Mouse (Mus musculus): ENCODE measurements at regions not wholly inside any gene's neighbourhood (a gene's known extent, or its start where the extent isn't known, plus 50 kb on each side); places are given as distances from the start of the nearest gene placed in this dataset.
"Not testable (repeated sequence)": the region's sequence is repeated elsewhere in the genome, so short reads cannot be mapped to it uniquely, and the experiment has no call there.

DNA sequence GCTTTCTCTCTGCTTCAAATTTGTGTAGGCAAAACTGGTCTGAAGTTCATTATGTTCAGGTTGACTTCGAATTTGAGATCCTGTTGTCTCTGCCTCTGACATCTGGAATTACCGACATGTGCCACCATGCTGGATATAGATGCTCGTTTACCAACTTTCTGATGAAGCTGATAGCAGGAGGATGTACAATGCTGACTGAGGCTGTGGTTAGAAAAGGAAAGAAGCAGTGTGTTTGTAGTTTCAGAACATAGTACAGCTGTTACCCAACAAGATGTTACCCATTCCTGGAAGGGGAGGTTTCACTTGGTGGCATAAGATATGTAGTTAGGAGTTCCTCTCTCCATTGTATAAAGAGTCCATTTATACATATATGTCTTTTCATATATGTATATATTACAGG, 730.5 kb downstream of the Dad1 start:
- H3K36me3 ChIP-seq (ENCODE audit: control insufficient read depth, insufficient read depth, low read length); DNase-seq (ENCODE audit: low spot score); H3K4me1 ChIP-seq (replicated peaks; ENCODE audit: control insufficient read depth, insufficient read depth, low read length); H3K4me3 ChIP-seq (ENCODE audit: low read depth, low read length); H3K4me2 ChIP-seq; H3K27me3 ChIP-seq (replicated peaks; ENCODE audit: control insufficient read depth, insufficient read depth, low read length); ATAC-seq (replicated peaks; ENCODE audit: low FRiP score); H3K9me3 ChIP-seq (ENCODE audit: control insufficient read depth, low read length); H3K9ac ChIP-seq (ENCODE audit: low read depth, low read length); H3K27ac ChIP-seq (ENCODE audit: low read depth, low read length): not testable (repeated sequence)
- WGBS: no CpG with 5 or more reads among the region's 3 CpGs

DNA sequence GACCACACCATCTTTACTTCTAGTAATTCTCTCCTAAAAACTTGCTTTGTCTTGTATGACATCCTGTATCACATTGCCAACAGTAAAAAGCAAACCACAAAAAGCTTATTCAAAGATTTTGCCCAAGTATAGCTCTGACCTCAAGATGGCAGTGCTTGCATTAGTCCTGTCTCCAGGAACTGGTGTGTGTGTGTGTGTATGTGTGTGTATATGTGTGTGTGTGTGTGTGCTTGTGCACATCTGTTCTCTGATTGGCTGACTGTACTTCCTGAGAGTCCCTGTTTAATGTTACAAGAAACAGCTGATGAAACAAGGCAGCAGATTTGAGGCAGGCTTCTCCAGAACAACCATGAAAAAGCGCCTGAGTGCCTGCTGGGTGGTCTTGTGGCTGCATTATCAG, 735.0 kb downstream of the Dad1 start:
- H3K4me2 ChIP-seq; H3K36me3 ChIP-seq (ENCODE audit: control insufficient read depth, insufficient read depth, low read length); H3K9ac ChIP-seq (ENCODE audit: low read depth, low read length); H3K4me1 ChIP-seq (replicated peaks; ENCODE audit: control insufficient read depth, insufficient read depth, low read length); H3K27me3 ChIP-seq (replicated peaks; ENCODE audit: control insufficient read depth, insufficient read depth, low read length); ATAC-seq (replicated peaks; ENCODE audit: low FRiP score); H3K27ac ChIP-seq (ENCODE audit: low read depth, low read length); H3K4me3 ChIP-seq (ENCODE audit: low read depth, low read length); H3K9me3 ChIP-seq (ENCODE audit: control insufficient read depth, low read length); DNase-seq (ENCODE audit: low spot score): not testable (repeated sequence)
- no CpG with 5 or more reads among the region's 1 CpGs for WGBS

DNA sequence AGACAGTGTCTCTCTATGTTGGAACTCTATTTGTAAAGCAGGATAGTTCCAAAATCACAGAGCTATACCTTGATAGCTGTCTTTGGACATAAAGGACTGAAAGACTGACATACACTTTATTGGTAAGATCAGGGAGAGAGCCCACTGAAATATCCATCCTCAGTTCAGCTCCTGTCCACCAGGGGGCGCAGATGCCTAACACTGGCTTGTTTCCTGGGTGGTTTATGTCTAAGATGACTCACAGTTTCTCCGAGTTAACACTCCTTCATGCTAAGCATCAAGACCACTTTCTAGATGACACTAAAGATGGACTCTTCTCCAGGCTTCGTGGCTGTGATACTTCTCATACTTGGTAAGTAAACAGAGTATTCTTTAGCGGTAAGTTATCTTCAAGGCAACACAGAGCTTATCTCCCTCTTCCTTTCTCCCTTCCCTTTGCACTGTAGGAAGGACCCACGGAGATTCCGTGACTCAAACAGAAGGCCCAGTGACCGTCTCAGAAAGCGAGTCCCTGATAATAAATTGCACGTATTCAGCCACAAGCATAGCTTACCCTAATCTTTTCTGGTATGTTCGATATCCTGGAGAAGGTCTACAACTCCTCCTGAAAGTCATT, 737.2 kb downstream of the Dad1 start:
- H3K9me3 ChIP-seq (ENCODE audit: control insufficient read depth, low read length); DNase-seq (ENCODE audit: low spot score); H3K27me3 ChIP-seq (replicated peaks; ENCODE audit: control insufficient read depth, insufficient read depth, low read length); H3K9ac ChIP-seq (ENCODE audit: low read depth, low read length); H3K36me3 ChIP-seq (ENCODE audit: control insufficient read depth, insufficient read depth, low read length); H3K4me1 ChIP-seq (replicated peaks; ENCODE audit: control insufficient read depth, insufficient read depth, low read length); ATAC-seq (replicated peaks; ENCODE audit: low FRiP score); H3K4me2 ChIP-seq; H3K4me3 ChIP-seq (ENCODE audit: low read depth, low read length); H3K27ac ChIP-seq (ENCODE audit: low read depth, low read length): not testable (repeated sequence)
- WGBS: no CpG with 5 or more reads among the region's 10 CpGs

DNA sequence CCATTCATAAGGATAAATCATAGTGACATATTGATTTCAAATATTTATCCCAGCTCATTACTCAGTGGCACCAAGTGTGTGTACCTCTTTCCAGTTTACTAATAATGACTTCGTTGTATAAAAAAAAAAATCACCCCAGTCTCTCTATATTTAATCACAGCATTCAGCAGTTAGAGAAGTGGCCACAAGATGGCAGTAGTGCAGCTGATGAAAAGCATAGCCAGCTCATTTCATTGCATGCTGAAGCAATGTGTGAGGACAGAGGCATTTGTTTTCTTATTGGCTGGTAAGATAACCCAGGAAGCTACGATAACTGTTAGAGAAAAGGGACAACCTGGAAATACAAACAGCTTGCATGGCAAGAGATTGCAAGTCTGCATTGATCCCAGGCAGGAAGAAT, 748.5 kb downstream of the Dad1 start:
- H3K9ac ChIP-seq (ENCODE audit: low read depth, low read length); ATAC-seq (replicated peaks; ENCODE audit: low FRiP score); H3K9me3 ChIP-seq (ENCODE audit: control insufficient read depth, low read length); H3K27ac ChIP-seq (ENCODE audit: low read depth, low read length); DNase-seq (ENCODE audit: low spot score); H3K4me1 ChIP-seq (replicated peaks; ENCODE audit: control insufficient read depth, insufficient read depth, low read length); H3K27me3 ChIP-seq (replicated peaks; ENCODE audit: control insufficient read depth, insufficient read depth, low read length); H3K4me3 ChIP-seq (ENCODE audit: low read depth, low read length); H3K36me3 ChIP-seq (ENCODE audit: control insufficient read depth, insufficient read depth, low read length); H3K4me2 ChIP-seq: not testable (repeated sequence)
- WGBS: 44% methylated on average over 1 of the region's 2 CpGs

DNA sequence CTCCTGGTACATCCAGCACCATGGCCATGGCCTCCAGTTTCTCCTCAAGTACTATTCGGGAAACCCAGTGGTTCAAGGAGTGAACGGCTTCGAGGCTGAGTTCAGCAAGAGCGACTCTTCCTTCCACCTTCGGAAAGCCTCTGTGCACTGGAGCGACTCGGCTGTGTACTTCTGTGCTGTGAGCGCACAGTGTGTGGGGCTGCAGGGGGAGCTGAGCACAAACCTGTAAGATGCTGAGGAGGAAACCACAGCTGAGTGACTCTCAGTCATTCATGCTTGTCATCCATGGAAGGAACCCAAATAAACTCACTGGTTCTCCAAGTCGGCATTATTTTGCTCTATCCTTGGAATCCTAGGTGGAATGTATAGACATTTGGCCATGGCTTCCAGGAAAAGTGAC, 765.5 kb downstream of the Dad1 start:
- not testable (repeated sequence) for H3K4me1 ChIP-seq (replicated peaks; ENCODE audit: control insufficient read depth, insufficient read depth, low read length); DNase-seq (ENCODE audit: low spot score); H3K36me3 ChIP-seq (ENCODE audit: control insufficient read depth, insufficient read depth, low read length); H3K27me3 ChIP-seq (replicated peaks; ENCODE audit: control insufficient read depth, insufficient read depth, low read length); H3K9me3 ChIP-seq (ENCODE audit: control insufficient read depth, low read length); H3K4me2 ChIP-seq; ATAC-seq (replicated peaks; ENCODE audit: low FRiP score); H3K27ac ChIP-seq (ENCODE audit: low read depth, low read length); H3K4me3 ChIP-seq (ENCODE audit: low read depth, low read length); H3K9ac ChIP-seq (ENCODE audit: low read depth, low read length)
- 89% methylated on average over 5 of the region's 9 CpGs for WGBS

DNA sequence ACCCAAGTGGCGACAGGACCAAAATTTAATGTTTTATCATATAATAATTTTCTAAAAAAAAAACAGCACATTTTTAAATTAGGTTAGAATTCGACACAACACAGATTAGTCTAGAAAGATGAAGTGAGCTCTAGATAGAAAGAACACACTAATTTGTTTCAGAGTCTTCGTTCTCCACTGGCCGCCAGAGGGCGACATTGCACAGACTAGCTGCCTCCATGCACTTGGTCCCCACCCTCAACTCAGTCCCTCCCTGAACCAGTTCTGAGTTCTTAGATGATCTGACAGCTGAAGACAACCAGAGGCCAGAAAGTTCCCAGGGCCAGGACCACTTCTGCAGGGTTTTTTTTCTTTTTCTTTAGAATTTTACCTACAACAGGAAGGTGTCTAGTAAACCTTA, 766.3 kb downstream of the Dad1 start:
- WGBS: 21% methylated on average over 5 of the region's 5 CpGs
- H3K9me3 ChIP-seq (ENCODE audit: control insufficient read depth, low read length); H3K4me3 ChIP-seq (ENCODE audit: low read depth, low read length); H3K27me3 ChIP-seq (replicated peaks; ENCODE audit: control insufficient read depth, insufficient read depth, low read length); DNase-seq (ENCODE audit: low spot score); H3K4me2 ChIP-seq; H3K4me1 ChIP-seq (replicated peaks; ENCODE audit: control insufficient read depth, insufficient read depth, low read length); H3K27ac ChIP-seq (ENCODE audit: low read depth, low read length); H3K9ac ChIP-seq (ENCODE audit: low read depth, low read length); ATAC-seq (replicated peaks; ENCODE audit: low FRiP score); H3K36me3 ChIP-seq (ENCODE audit: control insufficient read depth, insufficient read depth, low read length): not testable (repeated sequence)

DNA sequence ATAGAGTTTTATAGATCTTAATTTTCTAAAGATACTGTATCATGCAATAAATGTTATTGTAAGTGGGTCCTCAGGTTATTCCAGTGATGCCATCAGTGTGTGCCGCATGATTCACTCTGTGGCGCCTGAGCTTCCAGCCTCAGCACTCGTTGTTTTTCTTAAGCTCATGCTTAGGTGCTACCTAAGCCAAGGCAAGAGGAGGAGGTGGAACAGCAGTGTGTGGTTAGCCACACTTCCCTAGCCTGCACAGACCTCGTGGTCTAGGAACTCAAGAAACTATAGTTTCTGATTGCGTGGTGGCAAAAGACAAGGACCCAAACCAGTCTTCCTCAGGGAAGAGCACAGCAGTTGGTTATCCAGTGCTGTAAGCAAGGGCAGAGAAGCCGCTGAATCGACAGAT, 779.7 kb downstream of the Dad1 start:
- H3K4me3 ChIP-seq (ENCODE audit: low read depth, low read length); H3K4me2 ChIP-seq; DNase-seq (ENCODE audit: low spot score); H3K9me3 ChIP-seq (ENCODE audit: control insufficient read depth, low read length); H3K4me1 ChIP-seq (replicated peaks; ENCODE audit: control insufficient read depth, insufficient read depth, low read length); H3K27ac ChIP-seq (ENCODE audit: low read depth, low read length); ATAC-seq (replicated peaks; ENCODE audit: low FRiP score); H3K27me3 ChIP-seq (replicated peaks; ENCODE audit: control insufficient read depth, insufficient read depth, low read length); H3K9ac ChIP-seq (ENCODE audit: low read depth, low read length); H3K36me3 ChIP-seq (ENCODE audit: control insufficient read depth, insufficient read depth, low read length): not testable (repeated sequence)
- WGBS: 68% methylated on average over 7 of the region's 7 CpGs

DNA sequence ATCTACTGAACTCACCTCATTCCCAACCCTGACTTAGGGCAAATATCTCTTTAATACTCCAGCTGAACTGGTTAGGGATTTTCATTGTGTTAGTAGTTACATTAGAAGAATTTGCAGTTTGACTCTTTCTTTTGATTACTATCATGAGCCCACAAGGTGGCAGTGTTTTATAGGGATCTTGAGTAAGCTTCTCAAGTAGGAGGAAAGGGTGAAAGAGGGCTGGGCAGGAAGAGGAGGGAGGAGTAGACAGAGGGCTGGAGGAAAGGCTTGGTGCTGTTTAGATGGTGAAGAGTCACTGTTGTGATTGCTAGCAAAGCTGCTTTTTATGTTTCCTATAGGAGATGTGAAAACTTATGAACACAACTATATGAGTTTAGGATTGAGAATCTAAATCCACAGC, 793.1 kb downstream of the Dad1 start:
- ATAC-seq (replicated peaks; ENCODE audit: low FRiP score); H3K27ac ChIP-seq (ENCODE audit: low read depth, low read length): not testable (repeated sequence)

DNA sequence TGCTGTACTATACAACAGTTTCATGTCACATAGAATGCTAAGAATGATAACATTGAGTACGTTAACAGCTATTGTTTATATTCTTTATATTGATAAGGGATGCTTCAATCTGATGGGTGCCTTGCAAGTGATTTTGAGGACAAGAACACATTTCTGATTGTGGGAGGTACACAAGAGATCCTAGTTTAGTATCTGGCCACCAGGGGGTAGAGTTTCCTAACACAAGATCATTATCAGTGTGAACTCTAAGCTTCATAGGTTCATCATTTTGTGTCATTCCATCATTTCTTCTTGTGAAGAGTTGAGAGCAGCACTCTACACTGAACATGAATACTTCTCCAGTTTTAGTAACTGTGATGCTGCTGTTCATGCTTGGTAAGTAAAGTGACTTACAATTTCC, 799.9 kb downstream of the Dad1 start:
- no peaks in the 10 kb centered on the region for H3K4me1 ChIP-seq (replicated peaks; ENCODE audit: control insufficient read depth, insufficient read depth, low read length)
- H3K9me3 ChIP-seq (ENCODE audit: control insufficient read depth, low read length): no peaks in the 10 kb centered on the region
- no peak overlapping the region for H3K4me3 ChIP-seq (ENCODE audit: low read depth, low read length)
- DNase-seq (ENCODE audit: low spot score) (no peak), ATAC-seq (replicated peaks; ENCODE audit: low FRiP score) (no peak)
- H3K27ac ChIP-seq (ENCODE audit: low read depth, low read length): no peak overlapping the region
- no peak overlapping the region for H3K4me2 ChIP-seq
- no peak overlapping the region for H3K9ac ChIP-seq (ENCODE audit: low read depth, low read length)
- H3K36me3 ChIP-seq (ENCODE audit: control insufficient read depth, insufficient read depth, low read length): no peaks in the 10 kb centered on the region
- WGBS: 73% methylated on average over 1 of the region's 1 CpGs
- no peaks in the 10 kb centered on the region for H3K27me3 ChIP-seq (replicated peaks; ENCODE audit: control insufficient read depth, insufficient read depth, low read length)

More for the DNA sequence above, 793.1 kb downstream of the Dad1 start:
- H3K4me1 ChIP-seq (replicated peaks; ENCODE audit: control insufficient read depth, insufficient read depth, low read length); H3K9me3 ChIP-seq (ENCODE audit: control insufficient read depth, low read length); H3K4me3 ChIP-seq (ENCODE audit: low read depth, low read length); H3K9ac ChIP-seq (ENCODE audit: low read depth, low read length); H3K27me3 ChIP-seq (replicated peaks; ENCODE audit: control insufficient read depth, insufficient read depth, low read length); DNase-seq (ENCODE audit: low spot score); H3K36me3 ChIP-seq (ENCODE audit: control insufficient read depth, insufficient read depth, low read length); H3K4me2 ChIP-seq: not testable (repeated sequence)
